Mouse (Mus musculus): ENCODE data around the gene Lcmt1. TPM values are rescaled to one million over a fixed set of nuclear protein-coding genes. Genes with fewer than 3 reads are reported as not detected.

Gene Lcmt1
- total and polyA plus RNA-seq, 2 experiments: 9.6 to 15.9 TPM

GRCm38 (mm10) chr7:123344079-123344780, 25.4 kb upstream of the Lcmt1 start:
- no peak for DNase-seq (ENCODE audit: extremely low read depth, low read depth, low spot score)
- no peak for TF ChIP-seq CTCF (IDR thresholded peaks at IDR 0.05; ENCODE audit: low read depth, low read length)
- TF ChIP-seq POLR2A (IDR thresholded peaks at IDR 0.05; ENCODE audit: extremely low read depth, insufficient read depth, low read length): no peak
- Histone ChIP-seq H3K4me1 (ENCODE audit: control insufficient read depth, insufficient read depth, low read length) (peaks cover 7% of the 10 kb centered on the region), H3K27ac (replicated peaks; ENCODE audit: insufficient read depth, low read depth, low read length) (no peak overlapping the region), H3K9ac (ENCODE audit: low read depth, low read length) (no peak overlapping the region), H3K79me2 (ENCODE audit: control insufficient read depth, insufficient read depth, low read length) (peaks cover 38% of the 10 kb centered on the region), H3K27me3 (ENCODE audit: control insufficient read depth, insufficient read depth, low read length) (no peaks in the 10 kb centered on the region), H3K4me3 (ENCODE audit: insufficient read depth, low read depth, low read length) (no peak overlapping the region), H3K36me3 (ENCODE audit: control insufficient read depth, insufficient read depth, low read length) (no peaks in the 10 kb centered on the region; the same call in 1 of the 2 replicates)
- WGBS: 88% methylated on average over 5 of the region's 5 CpGs

GRCm38 (mm10) chr7:123345041-123345544, 24.5 kb upstream of the Lcmt1 start:
- Histone ChIP-seq H3K9ac (ENCODE audit: low read depth, low read length) (no peak overlapping the region), H3K36me3 (ENCODE audit: control insufficient read depth, insufficient read depth, low read length) (no peaks in the 10 kb centered on the region; the same call in 1 of the 2 replicates), H3K27me3 (ENCODE audit: control insufficient read depth, insufficient read depth, low read length) (no peaks in the 10 kb centered on the region), H3K79me2 (ENCODE audit: control insufficient read depth, insufficient read depth, low read length) (peaks cover 34% of the 10 kb centered on the region), H3K4me1 (ENCODE audit: control insufficient read depth, insufficient read depth, low read length) (peaks cover 7% of the 10 kb centered on the region), H3K4me3 (ENCODE audit: insufficient read depth, low read depth, low read length) (no peak overlapping the region), H3K27ac (replicated peaks; ENCODE audit: insufficient read depth, low read depth, low read length) (no peak overlapping the region)
- no peak for DNase-seq (ENCODE audit: extremely low read depth, low read depth, low spot score)
- WGBS: 87% methylated on average over 3 of the region's 3 CpGs
- TF ChIP-seq CTCF (IDR thresholded peaks at IDR 0.05; ENCODE audit: low read depth, low read length) (no peak), POLR2A (IDR thresholded peaks at IDR 0.05; ENCODE audit: extremely low read depth, insufficient read depth, low read length) (no peak)

GRCm38 (mm10) chr7:123346631-123347290, 22.8 kb upstream of the Lcmt1 start:
- whole genome bisulfite sequencing: 75% methylated on average over 7 of the region's 7 CpGs
- Histone ChIP-seq H3K27ac (replicated peaks; ENCODE audit: insufficient read depth, low read depth, low read length) (no peak overlapping the region), H3K9ac (ENCODE audit: low read depth, low read length) (no peak overlapping the region), H3K36me3 (ENCODE audit: control insufficient read depth, insufficient read depth, low read length) (no peaks in the 10 kb centered on the region; the same call in 1 of the 2 replicates), H3K4me3 (ENCODE audit: insufficient read depth, low read depth, low read length) (no peak overlapping the region), H3K4me1 (ENCODE audit: control insufficient read depth, insufficient read depth, low read length) (peaks cover 3% of the 10 kb centered on the region; the same call in 1 of the 2 replicates), H3K79me2 (ENCODE audit: control insufficient read depth, insufficient read depth, low read length) (peaks cover 44% of the 10 kb centered on the region), H3K27me3 (ENCODE audit: control insufficient read depth, insufficient read depth, low read length) (no peaks in the 10 kb centered on the region)
- TF ChIP-seq CTCF (IDR thresholded peaks at IDR 0.05; ENCODE audit: low read depth, low read length) (no peak), POLR2A (IDR thresholded peaks at IDR 0.05; ENCODE audit: extremely low read depth, insufficient read depth, low read length) (no peak)
- no peak for DNase-seq (ENCODE audit: extremely low read depth, low read depth, low spot score)

- Histone ChIP-seq H3K79me2 (ENCODE audit: control insufficient read depth, insufficient read depth, low read length) (peaks cover 42% of the 10 kb centered on the region), H3K27me3 (ENCODE audit: control insufficient read depth, insufficient read depth, low read length) (no peaks in the 10 kb centered on the region), H3K36me3 (ENCODE audit: control insufficient read depth, insufficient read depth, low read length) (no peaks in the 10 kb centered on the region; the same call in 1 of the 2 replicates), H3K9ac (ENCODE audit: low read depth, low read length) (no peak overlapping the region), H3K4me1 (ENCODE audit: control insufficient read depth, insufficient read depth, low read length) (peaks cover 9% of the 10 kb centered on the region), H3K4me3 (ENCODE audit: insufficient read depth, low read depth, low read length) (no peak overlapping the region), H3K27ac (replicated peaks; ENCODE audit: insufficient read depth, low read depth, low read length) (no peak overlapping the region)
- 89% methylated on average over 11 of the region's 11 CpGs for WGBS
- DNase-seq (ENCODE audit: extremely low read depth, low read depth, low spot score): no peak
- TF ChIP-seq POLR2A (IDR thresholded peaks at IDR 0.05; ENCODE audit: extremely low read depth, insufficient read depth, low read length) (no peak), CTCF (IDR thresholded peaks at IDR 0.05; ENCODE audit: low read depth, low read length) (no peak)
These were observed 19.8 kb upstream of the Lcmt1 start for GRCm38 (mm10) chr7:123349813-123350212.

- DNase-seq (ENCODE audit: extremely low read depth, low read depth, low spot score): no peak
- peaks cover 41% of the 10 kb centered on the region for H3K79me2 ChIP-seq (ENCODE audit: control insufficient read depth, insufficient read depth, low read length)
- H3K4me3 ChIP-seq (ENCODE audit: insufficient read depth, low read depth, low read length): no peak overlapping the region
- TF ChIP-seq CTCF (IDR thresholded peaks at IDR 0.05; ENCODE audit: low read depth, low read length): no peak
- no peak for TF ChIP-seq POLR2A (IDR thresholded peaks at IDR 0.05; ENCODE audit: extremely low read depth, insufficient read depth, low read length)
- no peaks in the 10 kb centered on the region for H3K27me3 ChIP-seq (ENCODE audit: control insufficient read depth, insufficient read depth, low read length)
- WGBS: 83% methylated on average over 2 of the region's 2 CpGs
- peaks cover 10% of the 10 kb centered on the region for H3K4me1 ChIP-seq (ENCODE audit: control insufficient read depth, insufficient read depth, low read length)
- no peak overlapping the region for H3K9ac ChIP-seq (ENCODE audit: low read depth, low read length)
- no peaks in the 10 kb centered on the region; the same call in 1 of the 2 replicates for H3K36me3 ChIP-seq (ENCODE audit: control insufficient read depth, insufficient read depth, low read length)
- no peak overlapping the region for H3K27ac ChIP-seq (replicated peaks; ENCODE audit: insufficient read depth, low read depth, low read length)
These were observed 19.3 kb upstream of the Lcmt1 start for GRCm38 (mm10) chr7:123350243-123350642.
